Mouse (Mus musculus): Measurements from ENCODE around the gene Rps21. TPM values are rescaled to one million over a fixed set of nuclear protein-coding genes. Genes with fewer than 3 reads are reported as not detected.
A peak's percentile ranks its signal among the peaks of the same experiment; 100 is the strongest.

Rps21 gene
- 429 and 600 TPM in 2 replicates for polyA plus RNA-seq (2015; fragmentation: Nextera tagmentation; extraction: Ambion mirVana)

- ATAC-seq (ENCODE audit: insufficient number of reproducible peaks, low FRiP score, low TSS enrichment, low read depth), result peak; percentile 97
- Histone ChIP-seq H3K9me3 (no peaks in the 10 kb centered on the region), H3K27ac (peak within 1 kb of the TSS; percentile 94), H3K27me3 (no peaks in the 10 kb centered on the region), H3K4me2 (peak within 1 kb of the TSS; percentile 84), H3K4me3 (peak within 1 kb of the TSS; percentile 69), H3K4me1 (peaks cover 23% of the 10 kb centered on the region), H3K36me3 (peaks cover 38% of the 10 kb centered on the region), H3K9ac (peak within 1 kb of the TSS; percentile 86)
- under 1% methylated on average over 38 of the region's 38 CpGs for WGBS
Observed at GRCm38 (mm10) chr2:180257001-180257521, at the start of gene Rps21. Gene Rps21 (plus strand): TSS chr2:180257377.

GRCm38 (mm10) chr2:180207840-180208239 lies 49.3 kb upstream of the Rps21 start:
- 0 out of 2 replicates have a peak, but pooled peaks cover 2% of the 10 kb centered on the region for H3K36me3 ChIP-seq
- no peak for ATAC-seq (ENCODE audit: insufficient number of reproducible peaks, low FRiP score, low TSS enrichment, low read depth)
- H3K4me1 ChIP-seq, result peaks cover 5% of the 10 kb centered on the region; the same call in 1 of the 2 replicates
- H3K9me3 ChIP-seq, result no peaks in the 10 kb centered on the region
- H3K27ac ChIP-seq, result no peak overlapping the region
- H3K9ac ChIP-seq, result no peak overlapping the region
- H3K4me3 ChIP-seq, result no peak overlapping the region
- H3K27me3 ChIP-seq, result no peaks in the 10 kb centered on the region
- 64% methylated on average over 7 of the region's 7 CpGs for WGBS
- H3K4me2 ChIP-seq, result no peak overlapping the region

- no peak overlapping the region; the same call in 1 of the 2 replicates for H3K27ac ChIP-seq
- no peak for ATAC-seq (ENCODE audit: insufficient number of reproducible peaks, low FRiP score, low TSS enrichment, low read depth)
- 86% methylated on average over 1 of the region's 1 CpGs for WGBS
- H3K27me3 ChIP-seq, result no peaks in the 10 kb centered on the region
- H3K9ac ChIP-seq, result no peak overlapping the region
- no peaks in the 10 kb centered on the region for H3K9me3 ChIP-seq
- H3K36me3 ChIP-seq, result 0 out of 2 replicates have a peak, but pooled peaks cover 2% of the 10 kb centered on the region
- no peak overlapping the region for H3K4me3 ChIP-seq
- H3K4me1 ChIP-seq, result peaks cover 5% of the 10 kb centered on the region; the same call in 1 of the 2 replicates
- no peak overlapping the region for H3K4me2 ChIP-seq
Observed at GRCm38 (mm10) chr2:180208976-180209375, 48.2 kb upstream of the Rps21 start.

- Histone ChIP-seq H3K27ac (no peak overlapping the region), H3K4me2 (no peak overlapping the region), H3K4me3 (no peak overlapping the region), H3K4me1 (peaks cover 20% of the 10 kb centered on the region), H3K9me3 (no peaks in the 10 kb centered on the region), H3K27me3 (no peaks in the 10 kb centered on the region), H3K9ac (no peak overlapping the region), H3K36me3 (no peaks in the 10 kb centered on the region)
- 91% methylated on average over 3 of the region's 3 CpGs for WGBS
- no peak for ATAC-seq (ENCODE audit: insufficient number of reproducible peaks, low FRiP score, low TSS enrichment, low read depth)
Observed at GRCm38 (mm10) chr2:180212255-180212654, 44.9 kb upstream of the Rps21 start.

GRCm38 (mm10) chr2:180214352-180214978 lies 42.7 kb upstream of the Rps21 start:
- Histone ChIP-seq H3K4me1 (peaks cover 27% of the 10 kb centered on the region), H3K9me3 (no peaks in the 10 kb centered on the region), H3K27me3 (no peaks in the 10 kb centered on the region), H3K36me3 (no peaks in the 10 kb centered on the region), H3K4me3 (no peak overlapping the region), H3K9ac (no peak overlapping the region), H3K4me2 (no peak overlapping the region), H3K27ac (no peak overlapping the region)
- WGBS, result 75% methylated on average over 4 of the region's 4 CpGs
- ATAC-seq (ENCODE audit: insufficient number of reproducible peaks, low FRiP score, low TSS enrichment, low read depth), result no peak

GRCm38 (mm10) chr2:180215011-180215461 lies 42.1 kb upstream of the Rps21 start:
- ATAC-seq (ENCODE audit: insufficient number of reproducible peaks, low FRiP score, low TSS enrichment, low read depth), result no peak
- Histone ChIP-seq H3K9ac (no peak overlapping the region; the same call in 1 of the 2 replicates), H3K9me3 (no peaks in the 10 kb centered on the region), H3K36me3 (no peaks in the 10 kb centered on the region), H3K4me2 (no peak overlapping the region), H3K4me1 (peaks cover 29% of the 10 kb centered on the region), H3K27ac (no peak overlapping the region), H3K4me3 (no peak overlapping the region), H3K27me3 (no peaks in the 10 kb centered on the region)
- 67% methylated on average over 8 of the region's 8 CpGs for WGBS

- Histone ChIP-seq H3K4me3 (no peak overlapping the region), H3K9me3 (no peaks in the 10 kb centered on the region), H3K4me1 (peaks cover 32% of the 10 kb centered on the region), H3K27me3 (no peaks in the 10 kb centered on the region), H3K9ac (no peak overlapping the region), H3K36me3 (no peaks in the 10 kb centered on the region), H3K4me2 (no peak overlapping the region), H3K27ac (no peak overlapping the region)
- no peak for ATAC-seq (ENCODE audit: insufficient number of reproducible peaks, low FRiP score, low TSS enrichment, low read depth)
- 76% methylated on average over 6 of the region's 6 CpGs for WGBS
Observed at GRCm38 (mm10) chr2:180215951-180216350, 41.2 kb upstream of the Rps21 start.

- no peaks in the 10 kb centered on the region for H3K27me3 ChIP-seq
- no peak overlapping the region for H3K4me2 ChIP-seq
- no peaks in the 10 kb centered on the region for H3K9me3 ChIP-seq
- H3K9ac ChIP-seq, result no peak overlapping the region
- H3K27ac ChIP-seq, result no peak overlapping the region
- H3K4me3 ChIP-seq, result no peak overlapping the region
- peaks cover 37% of the 10 kb centered on the region for H3K4me1 ChIP-seq
- no peaks in the 10 kb centered on the region for H3K36me3 ChIP-seq
- 45% methylated on average over 5 of the region's 5 CpGs for WGBS
- no peak for ATAC-seq (ENCODE audit: insufficient number of reproducible peaks, low FRiP score, low TSS enrichment, low read depth)
Observed at GRCm38 (mm10) chr2:180216921-180217320, 40.3 kb upstream of the Rps21 start.

GRCm38 (mm10) chr2:180217587-180217986 lies 39.6 kb upstream of the Rps21 start:
- Histone ChIP-seq H3K4me2 (no peak overlapping the region), H3K27ac (no peak overlapping the region), H3K4me3 (no peak overlapping the region), H3K36me3 (no peaks in the 10 kb centered on the region), H3K27me3 (no peaks in the 10 kb centered on the region), H3K4me1 (peaks cover 43% of the 10 kb centered on the region), H3K9me3 (no peaks in the 10 kb centered on the region), H3K9ac (no peak overlapping the region)
- ATAC-seq (ENCODE audit: insufficient number of reproducible peaks, low FRiP score, low TSS enrichment, low read depth), result no peak
- WGBS, result 77% methylated on average over 8 of the region's 8 CpGs

- no peak for ATAC-seq (ENCODE audit: insufficient number of reproducible peaks, low FRiP score, low TSS enrichment, low read depth)
- Histone ChIP-seq H3K36me3 (no peaks in the 10 kb centered on the region), H3K9ac (no peak overlapping the region), H3K9me3 (no peaks in the 10 kb centered on the region), H3K27ac (peak overlapping the region; percentile 43; the same call in 1 of the 2 replicates), H3K4me2 (no peak overlapping the region), H3K27me3 (peaks cover 1% of the 10 kb centered on the region), H3K4me3 (no peak overlapping the region), H3K4me1 (peaks cover 43% of the 10 kb centered on the region)
- 79% methylated on average over 3 of the region's 3 CpGs for WGBS
Observed at GRCm38 (mm10) chr2:180218241-180218640, 38.9 kb upstream of the Rps21 start.

- 46% methylated on average over 5 of the region's 5 CpGs for WGBS
- Histone ChIP-seq H3K4me2 (no peak overlapping the region), H3K4me1 (peaks cover 43% of the 10 kb centered on the region), H3K27ac (peak overlapping the region; percentile 43), H3K9ac (no peak overlapping the region), H3K27me3 (peaks cover 6% of the 10 kb centered on the region), H3K9me3 (no peaks in the 10 kb centered on the region), H3K4me3 (no peak overlapping the region), H3K36me3 (no peaks in the 10 kb centered on the region)
- no peak for ATAC-seq (ENCODE audit: insufficient number of reproducible peaks, low FRiP score, low TSS enrichment, low read depth)
Observed at GRCm38 (mm10) chr2:180218677-180219076, 38.5 kb upstream of the Rps21 start.

GRCm38 (mm10) chr2:180219145-180219943 lies 37.8 kb upstream of the Rps21 start:
- no peak overlapping the region for H3K4me3 ChIP-seq
- peaks cover 41% of the 10 kb centered on the region for H3K4me1 ChIP-seq
- peaks cover 9% of the 10 kb centered on the region for H3K27me3 ChIP-seq
- no peaks in the 10 kb centered on the region for H3K36me3 ChIP-seq
- 70% methylated on average over 15 of the region's 15 CpGs for WGBS
- no peak overlapping the region for H3K4me2 ChIP-seq
- no peak for ATAC-seq (ENCODE audit: insufficient number of reproducible peaks, low FRiP score, low TSS enrichment, low read depth)
- H3K9me3 ChIP-seq, result no peaks in the 10 kb centered on the region
- H3K9ac ChIP-seq, result 0 out of 2 replicates have a peak overlapping the region, but pooled peaks have one; percentile 14
- peak overlapping the region; percentile 43; the same call in 1 of the 2 replicates for H3K27ac ChIP-seq

Measured in limb, embryonic 15.5 days (tissue).